Mouse (Mus musculus) heart, embryonic 14.5 days (tissue): ENCODE measurements around the gene Snrpg. TPM values are rescaled to one million over a fixed set of nuclear protein-coding genes. Genes with fewer than 3 reads are reported as not detected.
"Not testable (repeated sequence)": the region's sequence is repeated elsewhere in the genome, so short reads cannot be mapped to it uniquely, and the experiment has no call there.

Source experiments
- ATAC-seq: fragments of 200-750 bp; cut with Nextera tagmentation; 2 replicates; pipeline ENCODE4 v1.8.0; 2017; ENCODE audit warnings: low read depth, moderate TSS enrichment; ENCODE audit not compliant: insufficient number of reproducible peaks, insufficient read depth, low FRiP score
- H3K27ac ChIP-seq, 2 experiments: fragments of 200-500 bp in 1 of 2; fragments of 300-500 bp in 1 of 2; sonication (generic) in 1 of 2; replicated peaks in 1 of 2; 2 replicates each; pipeline ENCODE4 v1.5.1; 2012 to 2014; ENCODE audit warnings: low read depth in 2 of 2, low read length in 2 of 2, control low read depth in 1 of 2, mild to moderate bottlenecking in 1 of 2, mixed read lengths in 1 of 2; ENCODE audit not compliant: control insufficient read depth in 1 of 2, insufficient read depth in 1 of 2
- H3K27me3 ChIP-seq: fragments of 300-500 bp; sonication (generic); 2 replicates; pipeline ENCODE4 v1.6.1; 2014; ENCODE audit warnings: mild to moderate bottlenecking, low read length, control low read depth; ENCODE audit not compliant: control insufficient read depth, insufficient read depth
- H3K36me3 ChIP-seq: fragments of 300-500 bp; sonication (generic); 2 replicates; pipeline ENCODE4 v1.6.1; 2014; ENCODE audit warnings: mild to moderate bottlenecking, control low read depth, low read length, mixed read lengths; ENCODE audit not compliant: control insufficient read depth, insufficient read depth
- H3K4me1 ChIP-seq, 2 experiments: fragments of 200-500 bp in 1 of 2; fragments of 300-500 bp in 1 of 2; sonication (generic) in 1 of 2; 2 replicates each; pipeline ENCODE4 v1.6.1; 2012 to 2014; ENCODE audit warnings: low read length in 2 of 2, control low read depth in 1 of 2, mixed read lengths in 1 of 2; ENCODE audit not compliant: control insufficient read depth in 2 of 2, insufficient read depth in 2 of 2
- H3K4me2 ChIP-seq: fragments of 300-500 bp; sonication (generic); 2 replicates; pipeline ENCODE4 v1.6.1; 2014; ENCODE audit warnings: mild to moderate bottlenecking, low read length
- H3K4me3 ChIP-seq, 2 experiments: fragments of 200-500 bp in 1 of 2; fragments of 300-500 bp in 1 of 2; sonication (generic) in 1 of 2; 2 replicates each; pipeline ENCODE4 v1.5.1; 2012 to 2014; ENCODE audit warnings: low read length in 2 of 2, mild to moderate bottlenecking in 2 of 2, control low read depth in 1 of 2, low read depth in 1 of 2, moderate library complexity in 1 of 2; ENCODE audit not compliant: control insufficient read depth in 1 of 2, insufficient read depth in 1 of 2
- H3K9ac ChIP-seq: fragments of 300-500 bp; sonication (generic); 2 replicates; pipeline ENCODE4 v1.6.1; 2014; ENCODE audit warnings: mild to moderate bottlenecking, low read length
- H3K9me3 ChIP-seq: fragments of 300-500 bp; sonication (generic); 2 replicates; pipeline ENCODE4 v1.6.1; 2016; ENCODE audit warnings: low read length, control low read depth; ENCODE audit not compliant: control insufficient read depth
- WGBS: fragments of 180-500 bp; shearing (Covaris S2); extraction: QIAGEN DNeasy Blood & Tissue Kit; methylation state at CpG from one replicate; pipeline ENCODE4 v1.1.7; 2014; 5-methylcytosine and 5-hydroxymethylcytosine counted together
- polyA plus RNA-seq: library from polyadenylated mRNA; unstranded; fragments of >200 nt; fragmentation: Nextera tagmentation; extraction: Ambion mirVana; gene quantifications from 2 replicates; pipeline ENCODE4 v1.2.1, GENCODE M21; 2014

The Snrpg gene
- polyA plus RNA-seq, 1 experiment from 2014 or later = 384 TPM

GRCm38 (mm10) chr6:86329943-86330342 is 41.2 kb upstream of the Snrpg start:
- Histone ChIP-seq H3K4me1 (peaks cover 0 to 5% of the 10 kb centered on the region in 2 experiments; a peak in 1 of 4 replicates), H3K9me3 (no peaks in the 10 kb centered on the region), H3K9ac (no peak overlapping the region), H3K36me3 (no peaks in the 10 kb centered on the region), H3K4me2 (no peak overlapping the region), H3K27ac (no peak overlapping the region), H3K27me3 (no peaks in the 10 kb centered on the region), H3K4me3 (no peak overlapping the region)
- ATAC-seq = no peak
- WGBS = 94% methylated on average over 6 of the region's 6 CpGs

GRCm38 (mm10) chr6:86335121-86335849 is 35.8 kb upstream of the Snrpg start:
- no peaks in the 10 kb centered on the region for H3K9me3 ChIP-seq
- no peaks in the 10 kb centered on the region for H3K36me3 ChIP-seq
- no peak overlapping the region for H3K4me2 ChIP-seq
- no peaks in the 10 kb centered on the region for H3K27me3 ChIP-seq
- WGBS = 73% methylated on average over 11 of the region's 11 CpGs
- H3K4me1 ChIP-seq = no peaks in the 10 kb centered on the region
- no peak overlapping the region for H3K9ac ChIP-seq
- no peak overlapping the region for H3K27ac ChIP-seq
- no peak overlapping the region for H3K4me3 ChIP-seq
- ATAC-seq = no peak

- no peak overlapping the region for H3K27ac ChIP-seq
- 84% methylated on average over 5 of the region's 5 CpGs for WGBS
- H3K4me1 ChIP-seq = no peaks in the 10 kb centered on the region
- H3K4me2 ChIP-seq = no peak overlapping the region
- no peaks in the 10 kb centered on the region for H3K36me3 ChIP-seq
- no peaks in the 10 kb centered on the region for H3K27me3 ChIP-seq
- no peak overlapping the region for H3K9ac ChIP-seq
- no peaks in the 10 kb centered on the region for H3K9me3 ChIP-seq
- no peak overlapping the region for H3K4me3 ChIP-seq
- ATAC-seq = no peak
Observed at GRCm38 (mm10) chr6:86335860-86336259, 35.2 kb upstream of the Snrpg start.

- not testable (repeated sequence) for H3K9ac ChIP-seq, H3K9me3 ChIP-seq, ATAC-seq, H3K27ac ChIP-seq, H3K27me3 ChIP-seq, H3K36me3 ChIP-seq, H3K4me2 ChIP-seq, H3K4me1 ChIP-seq, H3K4me3 ChIP-seq
- 89% methylated on average over 4 of the region's 4 CpGs for WGBS
Observed at GRCm38 (mm10) chr6:86336340-86336739, 34.8 kb upstream of the Snrpg start.

GRCm38 (mm10) chr6:86343656-86344055 is 27.4 kb upstream of the Snrpg start:
- 18% methylated on average over 7 of the region's 7 CpGs for WGBS

GRCm38 (mm10) chr6:86346063-86346462 is 25.0 kb upstream of the Snrpg start:
- Histone ChIP-seq H3K4me1 (peaks cover 9 to 13% of the 10 kb centered on the region in 2 experiments; a peak in 3 of 4 replicates), H3K27me3 (no peaks in the 10 kb centered on the region), H3K36me3 (no peaks in the 10 kb centered on the region), H3K4me3 (no peak overlapping the region), H3K27ac (no peak overlapping the region), H3K4me2 (no peak overlapping the region), H3K9me3 (no peaks in the 10 kb centered on the region), H3K9ac (no peak overlapping the region)
- no peak for ATAC-seq
- 20% methylated on average over 2 of the region's 2 CpGs for WGBS

More at GRCm38 (mm10) chr6:86343656-86344055, 27.4 kb upstream of the Snrpg start:
- Histone ChIP-seq H3K27ac (no peak overlapping the region), H3K4me3 (no peak overlapping the region), H3K36me3 (no peaks in the 10 kb centered on the region), H3K9ac (no peak overlapping the region), H3K4me1 (peaks cover 9 to 13% of the 10 kb centered on the region in 2 experiments; a peak in 3 of 4 replicates), H3K4me2 (peak overlapping the region; percentile 31; the same call in 1 of the 2 replicates), H3K9me3 (no peaks in the 10 kb centered on the region), H3K27me3 (no peaks in the 10 kb centered on the region)
- no peak for ATAC-seq

GRCm38 (mm10) chr6:86349257-86349656 is 21.8 kb upstream of the Snrpg start:
- Histone ChIP-seq H3K27me3 (no peaks in the 10 kb centered on the region), H3K4me2 (no peak overlapping the region), H3K9me3 (no peaks in the 10 kb centered on the region), H3K4me1 (peaks cover 7 to 10% of the 10 kb centered on the region in 2 experiments; a peak in 3 of 4 replicates), H3K27ac (no peak overlapping the region), H3K4me3 (no peak overlapping the region), H3K9ac (no peak overlapping the region), H3K36me3 (no peaks in the 10 kb centered on the region)
- 46% methylated on average over 7 of the region's 7 CpGs for WGBS
- ATAC-seq = no peak

GRCm38 (mm10) chr6:86354948-86355347 is 16.2 kb upstream of the Snrpg start:
- Histone ChIP-seq H3K4me3 (no peak overlapping the region), H3K27me3 (no peaks in the 10 kb centered on the region), H3K9me3 (no peaks in the 10 kb centered on the region), H3K36me3 (no peaks in the 10 kb centered on the region), H3K4me2 (no peak overlapping the region), H3K9ac (no peak overlapping the region), H3K27ac (no peak overlapping the region), H3K4me1 (no peaks in the 10 kb centered on the region)
- ATAC-seq = no peak
- WGBS = 67% methylated on average over 3 of the region's 3 CpGs
